Mouse (Mus musculus) liver, adult 2 months (tissue): ENCODE measurements at regions not wholly inside any gene's neighbourhood (a gene's known extent, or its start where the extent isn't known, plus 50 kb on each side); places are given as distances from the start of the nearest gene placed in this dataset.

Source experiments
- DNase-seq: peaks from one replicate; pipeline ENCODE4 v3.0.0-alpha.2; 2011; ENCODE audit warnings: low read depth, low spot score; ENCODE audit errors: extremely low read depth
- H3K27ac ChIP-seq: fragments of 200-500 bp; replicated peaks from 2 replicates; pipeline ENCODE4 v1.5.1; 2012; ENCODE audit warnings: low read depth, mild to moderate bottlenecking, control low read depth, inconsistent platforms, low read length; ENCODE audit not compliant: insufficient read depth
- H3K27me3 ChIP-seq: fragments of 200-500 bp; 2 replicates; pipeline ENCODE4 v1.6.1; 2012; ENCODE audit warnings: mild to moderate bottlenecking, moderate library complexity, low read length, inconsistent platforms; ENCODE audit not compliant: control insufficient read depth, insufficient read depth
- H3K36me3 ChIP-seq: fragments of 200-500 bp; 2 replicates; pipeline ENCODE4 v1.6.1; 2012; ENCODE audit warnings: low read length, inconsistent platforms; ENCODE audit not compliant: control insufficient read depth, insufficient read depth
- H3K4me1 ChIP-seq: fragments of 200-500 bp; 2 replicates; pipeline ENCODE4 v1.6.1; 2011; ENCODE audit warnings: low read length; ENCODE audit not compliant: control insufficient read depth, insufficient read depth
- H3K4me3 ChIP-seq: fragments of 200-500 bp; 2 replicates; pipeline ENCODE4 v1.5.1; 2011; ENCODE audit warnings: low read depth, mild to moderate bottlenecking, control low read depth, low read length, moderate library complexity; ENCODE audit not compliant: insufficient read depth
- H3K79me2 ChIP-seq: fragments of 200-500 bp; 2 replicates; pipeline ENCODE4 v1.6.1; 2012; ENCODE audit warnings: inconsistent platforms, mild to moderate bottlenecking, low read length, moderate library complexity; ENCODE audit not compliant: control insufficient read depth, insufficient read depth
- H3K9ac ChIP-seq: fragments of 200-500 bp; 2 replicates; pipeline ENCODE4 v1.6.1; 2012; ENCODE audit warnings: low read depth, mild to moderate bottlenecking, control low read depth, inconsistent platforms, low read length
- CTCF ChIP-seq: fragments of 200-500 bp; IDR thresholded peaks from 2 replicates; pipeline ENCODE4 v1.5.1; 2011; ENCODE audit warnings: low read depth, low read length, control low read depth
- POLR2A ChIP-seq: fragments of 200-500 bp; IDR thresholded peaks from 2 replicates; pipeline ENCODE4 v1.6.1; 2011; ENCODE audit warnings: low read length, control low read depth; ENCODE audit not compliant: insufficient read depth; ENCODE audit errors: extremely low read depth
- WGBS: fragments of 180-500 bp; shearing (Covaris S2); methylation state at CpG from one replicate; pipeline ENCODE4 v1.1.7; 2018; 5-methylcytosine and 5-hydroxymethylcytosine counted together

DNA sequence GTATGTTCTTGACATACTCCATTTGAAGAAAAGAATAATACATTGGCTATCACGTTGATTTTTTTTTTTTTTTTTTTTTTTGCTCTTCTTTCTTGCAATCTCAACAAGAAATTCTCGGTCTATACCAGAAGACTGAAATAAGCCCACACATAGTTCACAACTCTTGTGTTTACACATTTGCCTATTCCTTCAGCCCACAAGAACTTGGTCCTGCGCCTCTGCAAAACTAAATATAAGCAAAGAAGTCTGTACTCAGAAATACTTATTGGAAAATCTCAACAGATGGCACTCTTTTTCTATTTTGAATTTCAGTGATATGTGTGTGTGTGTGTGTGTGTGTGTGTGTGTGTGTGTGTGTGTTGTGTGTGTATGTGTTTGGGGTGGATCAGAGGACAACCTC, 376.4 kb downstream of the Lmo7 start:
- DNase-seq: no peak
- Histone ChIP-seq H3K4me3 (no peak overlapping the region), H3K4me1 (no peaks in the 10 kb centered on the region), H3K27ac (no peak overlapping the region), H3K9ac (no peak overlapping the region), H3K27me3 (no peaks in the 10 kb centered on the region), H3K79me2 (no peaks in the 10 kb centered on the region), H3K36me3 (no peaks in the 10 kb centered on the region)
- TF ChIP-seq CTCF (no peak), POLR2A (no peak)
- WGBS: 80% methylated on average over 3 of the region's 3 CpGs

DNA sequence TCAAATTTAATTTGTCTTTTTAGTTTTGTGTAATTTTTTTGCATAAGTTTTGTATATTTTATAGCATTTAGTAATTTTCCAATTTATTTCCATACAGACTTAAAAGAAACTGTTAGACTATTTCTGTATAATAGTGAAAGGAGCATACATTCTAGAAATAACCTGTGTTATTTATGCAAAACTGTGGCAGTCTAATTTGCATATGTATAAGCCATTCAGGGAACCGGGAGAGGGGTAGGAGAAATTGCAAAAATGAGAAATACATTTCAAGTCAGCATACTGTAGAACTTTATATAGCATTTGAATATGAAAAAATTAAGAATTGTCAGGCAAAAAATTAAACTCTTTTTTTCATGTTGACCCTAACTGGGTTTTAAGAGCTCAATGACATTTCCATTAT, 364.3 kb downstream of the Lmo7 start:
- Histone ChIP-seq H3K4me1 (no peaks in the 10 kb centered on the region), H3K27me3 (no peaks in the 10 kb centered on the region), H3K79me2 (no peaks in the 10 kb centered on the region), H3K36me3 (no peaks in the 10 kb centered on the region), H3K9ac (no peak overlapping the region), H3K4me3 (no peak overlapping the region), H3K27ac (no peak overlapping the region)
- no peak for DNase-seq
- TF ChIP-seq POLR2A (no peak), CTCF (no peak)
- 80% methylated on average over 1 of the region's 1 CpGs for WGBS

DNA sequence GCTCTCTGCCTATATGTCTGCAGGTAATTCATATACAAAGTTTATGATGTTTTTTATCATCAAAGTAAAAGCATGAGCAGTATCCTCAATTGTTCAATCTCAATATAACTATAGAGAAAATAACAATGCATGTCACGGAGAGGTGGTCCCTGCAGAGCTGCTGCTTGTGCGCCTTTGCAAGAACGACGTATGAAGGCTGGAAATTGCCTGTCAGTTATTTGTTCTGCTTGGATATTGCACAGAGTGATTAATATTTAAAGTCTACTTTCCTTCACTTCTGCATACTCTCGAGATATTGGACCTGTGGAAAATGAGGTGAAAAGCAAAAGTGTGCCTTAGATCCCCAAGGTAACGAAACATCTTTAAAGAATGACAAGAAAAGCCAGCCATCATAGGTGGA, 362.8 kb downstream of the Lmo7 start:
- Histone ChIP-seq H3K36me3 (no peaks in the 10 kb centered on the region), H3K4me3 (no peak overlapping the region), H3K4me1 (no peaks in the 10 kb centered on the region), H3K79me2 (no peaks in the 10 kb centered on the region), H3K9ac (no peak overlapping the region), H3K27me3 (no peaks in the 10 kb centered on the region), H3K27ac (no peak overlapping the region)
- 78% methylated on average over 6 of the region's 6 CpGs for WGBS
- DNase-seq: no peak
- TF ChIP-seq CTCF (no peak), POLR2A (no peak)

DNA sequence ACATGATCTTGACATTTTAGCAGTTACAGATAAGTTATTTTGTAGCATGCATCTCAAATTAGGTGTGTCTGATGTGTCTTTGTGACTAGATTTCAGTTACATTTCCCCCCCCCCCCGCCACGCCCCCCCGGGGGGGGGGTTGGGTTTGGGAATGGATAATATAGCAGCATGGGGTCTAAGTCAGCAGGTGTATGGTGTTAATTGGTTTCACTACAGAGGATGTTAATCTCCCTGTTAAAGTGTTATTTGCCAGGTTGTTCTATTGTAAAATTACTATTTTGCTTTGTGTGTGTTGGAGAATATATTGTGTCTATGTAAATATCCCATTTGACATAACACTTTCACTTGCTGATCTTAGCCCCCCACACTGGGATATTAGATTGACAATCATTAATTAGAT, 319.2 kb downstream of the Lmo7 start:
- TF ChIP-seq CTCF (no peak), POLR2A (no peak)
- H3K4me1 ChIP-seq: no peaks in the 10 kb centered on the region
- H3K27me3 ChIP-seq: no peaks in the 10 kb centered on the region
- no peak for DNase-seq
- H3K79me2 ChIP-seq: no peaks in the 10 kb centered on the region
- 5% methylated on average over 3 of the region's 3 CpGs for WGBS
- H3K27ac ChIP-seq: no peak overlapping the region
- H3K9ac ChIP-seq: no peak overlapping the region
- H3K36me3 ChIP-seq: no peaks in the 10 kb centered on the region
- no peak overlapping the region for H3K4me3 ChIP-seq

DNA sequence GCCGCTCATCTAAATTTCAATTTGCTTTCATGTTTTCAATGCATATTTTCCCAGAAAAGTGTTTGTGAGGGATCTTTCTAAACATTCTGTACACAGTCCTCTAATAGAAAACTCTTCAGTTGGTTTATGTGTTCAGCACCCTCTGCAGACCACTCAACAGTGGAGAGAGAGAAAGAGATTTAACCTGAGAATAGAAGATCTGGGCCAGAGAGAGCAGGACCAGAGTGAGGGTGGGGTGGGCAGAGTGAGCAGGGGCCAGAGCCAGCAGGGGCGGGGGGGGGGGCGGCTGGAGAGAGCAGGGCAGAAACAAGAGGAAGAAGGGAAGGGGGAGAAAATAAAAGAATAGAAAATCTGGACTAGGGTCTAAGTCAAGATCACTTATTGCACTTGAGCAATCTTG, 318.7 kb downstream of the Lmo7 start:
- Histone ChIP-seq H3K36me3 (no peaks in the 10 kb centered on the region), H3K4me1 (no peaks in the 10 kb centered on the region), H3K27me3 (no peaks in the 10 kb centered on the region), H3K4me3 (no peak overlapping the region), H3K27ac (no peak overlapping the region), H3K79me2 (no peaks in the 10 kb centered on the region), H3K9ac (no peak overlapping the region)
- no peak for DNase-seq
- WGBS: 75% methylated on average over 2 of the region's 3 CpGs
- no peak for TF ChIP-seq POLR2A
- no peak for TF ChIP-seq CTCF

DNA sequence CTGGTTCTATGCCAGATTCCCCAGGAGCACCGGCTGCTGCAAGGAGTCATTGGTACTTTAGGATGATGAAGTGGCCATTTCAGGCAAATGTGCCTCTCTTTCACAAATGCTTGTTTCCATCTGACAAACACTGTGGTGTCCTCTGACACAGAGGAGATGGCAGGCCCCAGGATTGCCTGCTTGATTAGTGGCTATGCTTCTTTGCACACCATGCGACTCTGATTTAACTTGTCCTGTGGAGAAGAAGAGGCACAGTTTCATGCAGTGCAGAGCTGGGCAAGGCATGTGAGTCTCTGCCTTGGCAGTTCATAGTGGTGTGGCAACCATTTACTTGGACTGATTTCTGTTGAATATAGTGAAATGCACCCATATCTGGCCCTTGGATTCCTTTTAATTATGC, 308.4 kb downstream of the Lmo7 start:
- H3K36me3 ChIP-seq: no peaks in the 10 kb centered on the region
- no peak for DNase-seq
- no peaks in the 10 kb centered on the region for H3K79me2 ChIP-seq
- H3K9ac ChIP-seq: no peak overlapping the region
- no peak overlapping the region for H3K27ac ChIP-seq
- WGBS: 80% methylated on average over 2 of the region's 2 CpGs
- H3K27me3 ChIP-seq: no peaks in the 10 kb centered on the region
- H3K4me1 ChIP-seq: no peaks in the 10 kb centered on the region
- TF ChIP-seq POLR2A (no peak), CTCF (no peak)
- no peak overlapping the region for H3K4me3 ChIP-seq

DNA sequence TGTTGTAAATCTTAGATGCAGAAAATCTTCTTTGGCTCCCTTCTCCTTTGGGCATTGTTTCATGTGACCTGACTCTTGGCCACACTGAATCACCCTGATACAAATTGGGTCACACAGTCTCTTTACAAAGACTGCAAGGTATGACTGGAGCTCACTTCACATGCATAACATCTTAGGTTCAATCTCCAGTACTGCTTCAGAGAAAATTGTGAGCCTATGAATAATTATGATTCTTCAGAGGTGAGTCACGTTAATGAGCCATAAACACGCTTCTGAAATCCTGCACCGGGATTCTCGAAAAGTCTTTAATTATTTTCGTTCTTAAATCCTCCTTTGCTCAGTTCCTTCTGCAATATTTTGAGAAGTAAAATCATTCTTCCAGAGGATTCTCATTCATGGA, 307.7 kb downstream of the Lmo7 start:
- no peaks in the 10 kb centered on the region for H3K79me2 ChIP-seq
- no peak overlapping the region for H3K27ac ChIP-seq
- 89% methylated on average over 5 of the region's 5 CpGs for WGBS
- TF ChIP-seq POLR2A (no peak), CTCF (no peak)
- DNase-seq: no peak
- H3K4me1 ChIP-seq: no peaks in the 10 kb centered on the region
- H3K36me3 ChIP-seq: no peaks in the 10 kb centered on the region
- no peaks in the 10 kb centered on the region for H3K27me3 ChIP-seq
- no peak overlapping the region for H3K4me3 ChIP-seq
- H3K9ac ChIP-seq: no peak overlapping the region
